ENCODE assay signal across 8 mouse cellular contexts in genomic region chr2:69646726-69647490, GRCm38 (mm10). TPM values are rescaled to one million over a fixed set of nuclear protein-coding genes. Genes with fewer than 3 reads are reported as not detected.
DNase-seq lines count a peak whose midpoint lies in the region; ATAC-seq lines count a peak whose summit lies in the region.

TSS of gene Bbs5 (plus strand) at chr2:69647171.

- peak; percentile 94 for ATAC-seq in cerebellum, adult (ENCODE audit: insufficient number of reproducible peaks, low FRiP score, low TSS enrichment)
- peak; percentile 97 for ATAC-seq in forebrain, embryonic 15.5 days (replicated peaks)
- peak; percentile 89 for ATAC-seq in lung, embryonic 15.5 days (ENCODE audit: borderline replicate concordance, extremely low read depth, low FRiP score, low TSS enrichment)

- H3K36me3 ChIP-seq in forebrain, embryonic 15.5 days, result no peaks in the 10 kb centered on the region
- H3K36me3 ChIP-seq in lung, embryonic 15.5 days, result no peaks in the 10 kb centered on the region

- peak within 1 kb of the TSS; percentile 38; the same call in 1 of the 2 replicates for H3K27ac ChIP-seq in forebrain, embryonic 15.5 days (replicated peaks)
- H3K27ac ChIP-seq in lung, embryonic 15.5 days, result no peak within 1 kb of the TSS

- no peaks in the 10 kb centered on the region for H3K27me3 ChIP-seq in forebrain, embryonic 15.5 days
- H3K27me3 ChIP-seq in lung, embryonic 15.5 days, result no peaks in the 10 kb centered on the region

- H3K4me1 ChIP-seq in forebrain, embryonic 15.5 days, result peaks cover 9% of the 10 kb centered on the region
- peaks cover 8% of the 10 kb centered on the region; the same call in 1 of the 2 replicates for H3K4me1 ChIP-seq in lung, embryonic 15.5 days

- no peaks in the 10 kb centered on the region for H3K9me3 ChIP-seq in forebrain, embryonic 15.5 days
- H3K9me3 ChIP-seq in lung, embryonic 15.5 days, result no peaks in the 10 kb centered on the region

- peak; percentile 90 for DNase-seq in ES-CJ7 (ENCODE audit: low read depth, low spot score)
- peak; percentile 86 to 90 for DNase-seq in heart, postnatal 36 days
- peak; percentile 92 to 96 for DNase-seq in layer of hippocampus, adult 8-10 months (ENCODE audit: low spot score in 2 of 2)
- DNase-seq in ovary, adult 18-20 months (ENCODE audit: low spot score), result peak; percentile 82
- DNase-seq in thymus, postnatal 0 days (ENCODE audit: low spot score), result peak; percentile 68

- peak within 1 kb of the TSS; percentile 87 for H3K4me3 ChIP-seq in forebrain, embryonic 15.5 days
- peak within 1 kb of the TSS; percentile 58 for H3K4me3 ChIP-seq in lung, embryonic 15.5 days

- H3K9ac ChIP-seq in forebrain, embryonic 15.5 days (replicated peaks), result peak within 1 kb of the TSS; percentile 86
- H3K9ac ChIP-seq in lung, embryonic 15.5 days, result peak within 1 kb of the TSS; percentile 46

- intact Hi-C loops in heart, postnatal 36 days (cut with DNase I), result loop anchor here (5.0 to 10.0 kb wide), 2 partner anchors 65 to 218 kb away; partner anchors contain the start of genes Fastkd1 and Ssb

- WGBS in forebrain, embryonic 15.5 days, result 3% methylated on average over 43 of the region's 43 CpGs
- WGBS in lung, embryonic 15.5 days, result 2% methylated on average over 43 of the region's 43 CpGs

- H3K4me2 ChIP-seq in forebrain, embryonic 15.5 days (replicated peaks), result peak within 1 kb of the TSS; percentile 68
- peak within 1 kb of the TSS; percentile 57 for H3K4me2 ChIP-seq in lung, embryonic 15.5 days

RNA-seq across cellular contexts. Expression of gene Bbs5, which starts in this region (rescaled TPM):
- polyA plus RNA-seq in forebrain, embryonic 15.5 days (2015; fragmentation: Nextera tagmentation; extraction: Ambion mirVana), result 20.0 and 21.7 TPM in 2 replicates
- total RNA-seq in heart, postnatal 36 days (2021), result 1 to 10 TPM; 4.7 to 5.3 TPM
- 10 to 100 TPM; 26.4 to 33.3 (median 30.0) TPM for total RNA-seq in layer of hippocampus, adult 8-10 months (2022)
- 14.2 and 17.3 TPM in 2 replicates for polyA plus RNA-seq in lung, embryonic 15.5 days (2015; fragmentation: Nextera tagmentation; extraction: Ambion mirVana)
- 8.9 and 10.2 TPM in 2 replicates for polyA plus RNA-seq in thymus, postnatal 0 days (2015; fragmentation: Nextera tagmentation; extraction: Ambion mirVana)

Comparison
In these comparisons a context has a peak if more than half of its experiments do, and no peak if none do; other contexts are left out.
1. RNA of gene Bbs5 (total RNA-seq): 26.4 to 33.3 TPM in layer of hippocampus, adult 8-10 months; 4.7 to 5.3 TPM in heart, postnatal 36 days; every median in the first group is over 4 times any median in the second.
2. Peak in every context shown above with its lines, with median percentiles within 50 percentile points of each other: DNase-seq and ATAC-seq.